Mouse (Mus musculus): ENCODE measurements around the gene Steap2. TPM values are rescaled to one million over a fixed set of nuclear protein-coding genes. Genes with fewer than 3 reads are reported as not detected.

Gene Steap2
- 1.5 and 11.7 TPM in 2 replicates for polyA plus RNA-seq (2012; rRNA removed; ENCODE audit: low replicate concordance)

DNA sequence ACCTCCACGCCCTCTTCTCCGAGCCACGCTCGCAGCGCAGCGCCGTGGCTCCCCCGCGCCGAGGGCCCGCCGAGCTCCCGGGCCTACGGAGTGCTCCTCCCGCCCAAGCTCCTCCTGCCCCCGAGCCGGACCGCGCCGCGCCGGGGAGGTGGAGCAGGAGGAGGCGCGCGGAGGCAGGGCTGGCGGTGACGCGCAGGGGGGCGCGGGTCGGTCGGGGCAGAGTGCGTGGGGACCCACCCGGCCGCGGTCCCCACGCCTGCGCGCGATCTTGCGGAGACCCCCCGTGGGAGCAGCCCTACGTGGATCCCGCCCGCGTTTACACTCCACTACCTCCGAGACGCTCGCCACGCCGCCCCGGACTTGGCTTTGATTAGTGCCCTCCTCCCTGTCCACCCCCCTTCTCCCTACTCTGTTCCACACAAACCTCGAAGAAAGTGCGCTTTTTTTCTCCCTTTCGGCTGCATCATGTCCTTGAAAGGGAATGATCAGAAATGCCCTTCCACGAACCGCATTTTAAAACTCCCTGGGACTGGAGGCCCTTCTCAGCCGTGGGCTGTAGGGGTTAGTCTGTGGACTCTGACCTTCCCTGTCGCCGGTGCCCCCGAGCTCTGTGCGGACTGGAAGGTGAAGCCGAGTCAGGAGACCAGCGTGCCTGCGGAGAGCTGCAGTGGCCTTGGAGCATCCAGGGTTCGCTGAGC is at the start of gene Steap2:
Gene Steap2, minus strand, starts transcription at position 623 of the 698 bp plus-strand sequence.

DNA sequence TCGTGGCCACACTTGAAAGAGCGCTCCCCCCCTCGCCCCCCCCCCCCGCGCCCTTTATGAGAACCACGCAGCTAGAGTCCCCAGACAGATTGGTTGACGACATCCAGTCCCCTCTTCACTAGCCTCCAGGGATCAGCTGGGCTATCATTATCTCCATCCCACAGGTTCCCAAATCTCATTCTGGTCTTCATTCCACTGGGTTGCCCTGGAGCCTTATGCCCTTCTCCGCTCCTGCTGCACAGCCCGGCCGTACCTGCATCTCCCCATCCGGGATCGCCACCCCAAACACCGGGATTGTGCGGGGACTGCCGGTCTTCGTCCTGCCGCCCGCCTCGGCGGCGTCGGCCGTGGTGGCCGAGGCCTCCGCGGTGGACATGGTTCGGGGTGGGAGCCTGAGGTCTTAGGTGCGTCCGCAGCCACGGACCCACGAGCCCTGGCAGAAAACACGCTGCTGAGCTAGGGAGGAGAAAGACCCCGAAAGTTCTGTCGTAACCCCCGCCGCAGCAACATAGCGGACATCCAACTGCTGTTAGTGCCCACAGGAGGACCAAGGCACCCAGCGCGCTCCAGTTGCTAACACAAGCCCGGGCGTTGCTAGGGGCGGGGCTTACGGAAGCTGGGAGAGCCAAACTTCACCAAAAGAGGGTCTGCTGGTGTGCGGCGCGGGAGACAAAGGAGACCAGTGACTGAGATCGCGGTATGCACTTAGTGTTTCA is 30.6 kb downstream of the Steap2 start, which contains the start of gene Cfap69:
Gene Cfap69, minus strand, starts transcription at position 585 of the 716 bp plus-strand sequence.

Other genes starting within 250 kb of the Steap2 start
- gene 1700015F17Rik, start 215.4 kb downstream of the Steap2 start, polyA plus RNA-seq (2012; rRNA removed; ENCODE audit: low replicate concordance) = not detected in 2 replicates
- 16.6 and 22.5 TPM in 2 replicates for gene Cldn12, start 179.6 kb downstream of the Steap2 start, polyA plus RNA-seq (2012; rRNA removed; ENCODE audit: low replicate concordance)
- 3.5 and 4.3 TPM in 2 replicates for gene Gtpbp10, start 135.0 kb downstream of the Steap2 start, polyA plus RNA-seq (2012; rRNA removed; ENCODE audit: low replicate concordance)
- 0.33 and 0.46 TPM in 2 replicates for gene Gm8773, start 120.8 kb downstream of the Steap2 start, polyA plus RNA-seq (2012; rRNA removed; ENCODE audit: low replicate concordance)
- gene Cfap69, start 30.3 kb downstream of the Steap2 start, polyA plus RNA-seq (2012; rRNA removed; ENCODE audit: low replicate concordance) = 0.24 and 3.5 TPM in 2 replicates
- 0.09 and 1.3 TPM in 2 replicates for gene Steap1, start 54.7 kb upstream of the Steap2 start, polyA plus RNA-seq (2012; rRNA removed; ENCODE audit: low replicate concordance)